Mouse (Mus musculus): ENCODE data around the gene Xlr3b.
A peak's percentile ranks its signal among the peaks of the same experiment; 100 is the strongest.
"Not testable (repeated sequence)": the region's sequence is repeated elsewhere in the genome, so short reads cannot be mapped to it uniquely, and the experiment has no call there.

The Xlr3b gene

GRCm38 (mm10) chrX:73191934-73192333 is at the start of gene Xlr3b:
Gene Xlr3b (plus strand): TSS chrX:73192207.
- DNase-seq (ENCODE audit: low spot score in 2 of 2): peak in 1 of 2 experiments; percentile 15

- DNase-seq (ENCODE audit: low spot score in 2 of 2): not testable (repeated sequence)
Observed at GRCm38 (mm10) chrX:73143218-73143618, 48.8 kb upstream of the Xlr3b start.

- not testable (repeated sequence) for DNase-seq (ENCODE audit: low spot score in 2 of 2)
Observed at GRCm38 (mm10) chrX:73148496-73148895, 43.5 kb upstream of the Xlr3b start, which contains the start of gene Xlr5b. Gene Xlr5b (plus strand): TSS chrX:73148796.

- not testable (repeated sequence) for DNase-seq (ENCODE audit: low spot score in 2 of 2)
Observed at GRCm38 (mm10) chrX:73149350-73149749, 42.7 kb upstream of the Xlr3b start, which contains the start of gene DXBay18. Gene DXBay18 (minus strand): TSS chrX:73149450.

GRCm38 (mm10) chrX:73176889-73177288 is 15.1 kb upstream of the Xlr3b start, which contains the start of gene Spin2d:
Gene Spin2d (minus strand): TSS chrX:73176989.
- not testable (repeated sequence) for DNase-seq (ENCODE audit: low spot score in 2 of 2)

GRCm38 (mm10) chrX:73213819-73214564 is 22.0 kb downstream of the Xlr3b start, which contains the start of gene Xlr4b:
Gene Xlr4b (plus strand): TSS chrX:73214333.
- DNase-seq (ENCODE audit: low spot score in 2 of 2): peak; percentile 3 to 29

GRCm38 (mm10) chrX:73225365-73225764 is 33.4 kb downstream of the Xlr3b start:
- DNase-seq (ENCODE audit: low spot score in 2 of 2): no peak

GRCm38 (mm10) chrX:73227914-73228605 is 36.1 kb downstream of the Xlr3b start, which contains the start of gene F8a:
Gene F8a (plus strand): TSS chrX:73228291.
- peak; percentile 85 to 86 for DNase-seq (ENCODE audit: low spot score in 2 of 2)

GRCm38 (mm10) chrX:73228606-73229214 is 36.7 kb downstream of the Xlr3b start:
- DNase-seq (ENCODE audit: low spot score in 2 of 2): peak; percentile 41 to 62

- DNase-seq (ENCODE audit: low spot score in 2 of 2): no peak
Observed at GRCm38 (mm10) chrX:73229288-73229687, 37.3 kb downstream of the Xlr3b start.

- peak; percentile 5 to 26 for DNase-seq (ENCODE audit: low spot score in 2 of 2)
Observed at GRCm38 (mm10) chrX:73242821-73243325, 50.9 kb downstream of the Xlr3b start, which contains the start of gene Xlr4c. Gene Xlr4c (minus strand): TSS chrX:73243130.

All from natural killer cell, adult 2 months (primary cell).